Mouse (Mus musculus): ENCODE measurements around the gene Hormad2. TPM values are rescaled to one million over a fixed set of nuclear protein-coding genes. Genes with fewer than 3 reads are reported as not detected.

Hormad2 gene
- polyA plus RNA-seq, 1 experiment from 2014 or later, result 0.90 TPM

DNA sequence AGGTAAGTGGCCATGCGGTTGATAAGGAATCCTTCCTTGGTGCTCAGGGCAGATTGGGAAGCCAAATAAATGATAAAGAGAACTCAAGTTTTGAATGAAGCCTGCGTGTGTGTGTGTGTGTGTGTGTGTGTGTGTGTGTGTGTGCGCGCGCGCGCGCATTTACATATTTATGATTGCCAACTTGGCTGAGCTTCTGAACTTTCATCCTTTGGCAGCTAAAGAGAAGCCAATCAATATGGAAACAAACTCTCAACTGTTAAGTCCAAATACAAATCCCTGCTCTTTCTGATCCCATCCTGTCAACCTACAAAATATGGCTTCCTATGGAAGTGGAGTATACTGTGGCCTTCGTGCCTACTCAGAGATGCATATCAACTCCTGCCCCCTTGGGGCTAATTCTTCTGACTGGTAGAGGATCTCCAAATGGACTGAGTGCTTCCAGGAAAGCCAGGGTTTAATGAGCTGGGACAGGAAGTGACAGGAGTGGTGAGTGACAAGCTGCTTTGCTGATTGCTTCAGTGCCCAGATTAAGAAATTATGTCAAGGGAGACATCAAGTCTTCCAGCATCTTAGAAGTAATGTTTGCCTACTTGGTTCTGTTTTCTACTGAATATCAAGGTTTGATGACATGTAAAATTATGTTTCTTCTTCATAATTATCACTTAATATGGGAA, 5.4 kb upstream of the Hormad2 start:
- ATAC-seq (ENCODE audit: low read depth) (no peak), DNase-seq (no peak)
- WGBS (ENCODE audit: insufficient replicate concordance), result 79% methylated on average over 9 of the region's 9 CpGs
- Histone ChIP-seq H3K27me3 (no peaks in the 10 kb centered on the region), H3K27ac (no peak overlapping the region), H3K36me3 (no peaks in the 10 kb centered on the region), H3K4me3 (replicated peaks) (no peak overlapping the region), H3K9ac (no peak overlapping the region), H3K9me3 (replicated peaks) (no peaks in the 10 kb centered on the region), H3K4me2 (no peak overlapping the region), H3K4me1 (replicated peaks) (peaks cover 2% of the 10 kb centered on the region; the same call in 1 of the 2 replicates)

DNA sequence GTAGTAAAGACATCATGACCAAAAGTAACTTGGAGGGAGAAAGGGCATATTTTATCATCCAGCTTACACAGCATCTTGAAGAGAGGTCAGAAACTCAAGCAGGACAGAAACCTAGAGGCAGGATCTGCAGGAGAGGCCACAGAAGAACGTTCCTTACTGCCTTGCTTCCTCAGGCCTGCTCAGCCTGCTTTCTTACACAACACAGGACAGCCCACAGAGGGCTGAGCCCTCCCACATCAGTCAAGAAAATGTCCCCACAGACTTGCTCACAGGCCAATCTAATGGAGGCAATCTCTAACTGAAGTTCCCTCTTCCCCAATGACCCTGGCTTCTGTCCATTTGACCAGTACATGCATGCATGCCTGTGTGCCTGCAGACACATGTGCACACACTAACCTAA, 1.4 kb upstream of the Hormad2 start:
- Histone ChIP-seq H3K27ac (no peak overlapping the region), H3K27me3 (no peaks in the 10 kb centered on the region), H3K4me2 (no peak overlapping the region), H3K36me3 (no peaks in the 10 kb centered on the region), H3K9me3 (replicated peaks) (no peaks in the 10 kb centered on the region), H3K4me1 (replicated peaks) (peaks cover 7% of the 10 kb centered on the region), H3K4me3 (replicated peaks) (no peak overlapping the region), H3K9ac (no peak overlapping the region)
- ATAC-seq (ENCODE audit: low read depth) (no peak), DNase-seq (no peak)
- 14% methylated on average over 1 of the region's 1 CpGs for WGBS (ENCODE audit: insufficient replicate concordance)

DNA sequence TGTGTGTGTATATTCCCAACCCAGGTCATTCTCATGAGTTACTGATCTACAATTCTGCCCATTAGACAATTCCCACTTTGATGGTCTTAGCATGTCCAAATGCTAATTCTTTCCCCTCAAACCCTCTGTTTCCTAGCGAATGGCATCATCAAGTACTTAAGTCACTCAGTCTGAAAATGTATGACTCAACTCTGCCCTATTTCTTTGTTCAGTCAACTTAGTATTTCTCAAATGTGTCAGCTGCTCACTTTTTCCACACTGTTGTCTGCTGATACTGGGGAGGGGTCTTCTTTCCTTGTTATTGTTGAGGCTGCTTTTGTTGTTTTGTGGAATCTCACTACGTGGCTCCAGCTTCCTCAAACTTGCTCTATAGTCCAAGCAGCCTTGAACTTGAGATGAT, 2.7 kb downstream of the Hormad2 start:
- H3K9me3 ChIP-seq (replicated peaks), result no peaks in the 10 kb centered on the region
- no peak for ATAC-seq (ENCODE audit: low read depth)
- no peaks in the 10 kb centered on the region for H3K36me3 ChIP-seq
- no peaks in the 10 kb centered on the region for H3K27me3 ChIP-seq
- WGBS (ENCODE audit: insufficient replicate concordance), result 48% methylated on average over 2 of the region's 2 CpGs
- no peak overlapping the region for H3K4me2 ChIP-seq
- H3K4me3 ChIP-seq (replicated peaks), result no peak overlapping the region
- DNase-seq, result no peak
- H3K9ac ChIP-seq, result no peak overlapping the region
- H3K4me1 ChIP-seq (replicated peaks), result peaks cover 5% of the 10 kb centered on the region
- no peak overlapping the region for H3K27ac ChIP-seq

DNA sequence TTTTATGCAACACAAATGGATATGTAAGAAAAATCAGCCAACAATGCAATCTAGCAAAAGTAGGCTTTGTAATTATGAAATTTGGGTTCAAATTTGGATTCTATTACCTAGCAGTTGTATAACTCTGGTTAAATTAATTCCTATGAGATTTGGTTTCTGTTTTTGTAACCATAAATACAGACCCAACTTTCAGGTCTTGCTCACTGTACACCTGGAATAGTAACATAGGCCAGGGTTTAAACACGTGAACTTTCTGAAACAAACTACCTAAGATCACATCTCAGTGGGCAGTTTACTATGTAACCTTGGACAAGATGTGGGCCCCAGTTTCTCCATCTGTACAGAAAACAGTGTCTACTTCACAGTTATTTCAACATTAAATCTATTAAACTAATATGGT, 3.6 kb downstream of the Hormad2 start:
- H3K9me3 ChIP-seq (replicated peaks), result no peaks in the 10 kb centered on the region
- no peak overlapping the region for H3K4me3 ChIP-seq (replicated peaks)
- 69% methylated on average over 1 of the region's 1 CpGs for WGBS (ENCODE audit: insufficient replicate concordance)
- no peaks in the 10 kb centered on the region for H3K36me3 ChIP-seq
- H3K27me3 ChIP-seq, result no peaks in the 10 kb centered on the region
- no peak overlapping the region for H3K9ac ChIP-seq
- H3K4me1 ChIP-seq (replicated peaks), result peaks cover 5% of the 10 kb centered on the region
- DNase-seq (no peak), ATAC-seq (ENCODE audit: low read depth) (no peak)
- no peak overlapping the region for H3K4me2 ChIP-seq
- H3K27ac ChIP-seq, result no peak overlapping the region

DNA sequence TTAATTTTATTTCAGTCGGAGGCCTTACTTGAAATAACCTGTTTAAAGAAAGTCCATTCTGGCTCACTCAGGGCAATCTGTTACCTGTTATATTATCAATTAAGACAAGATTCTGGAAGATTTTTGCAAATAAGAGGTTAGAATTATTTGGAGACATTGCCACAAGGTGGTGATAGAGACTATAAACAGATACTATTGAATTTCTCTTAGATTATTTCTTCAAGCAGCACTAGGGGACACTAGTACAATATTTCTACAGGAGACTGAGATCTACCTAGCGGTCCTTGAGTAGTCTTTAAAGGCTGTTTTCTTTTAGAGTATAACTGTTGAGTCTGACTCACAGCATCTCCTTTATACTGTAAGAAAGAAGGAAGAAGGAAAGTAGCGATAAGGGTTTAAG, 4.3 kb downstream of the Hormad2 start:
- no peak for DNase-seq
- H3K4me1 ChIP-seq (replicated peaks), result peaks cover 5% of the 10 kb centered on the region
- no peak for ATAC-seq (ENCODE audit: low read depth)
- WGBS (ENCODE audit: insufficient replicate concordance), result 70% methylated on average over 3 of the region's 3 CpGs
- H3K9me3 ChIP-seq (replicated peaks), result no peaks in the 10 kb centered on the region
- no peak overlapping the region for H3K27ac ChIP-seq
- H3K9ac ChIP-seq, result no peak overlapping the region
- H3K4me2 ChIP-seq, result no peak overlapping the region
- no peaks in the 10 kb centered on the region for H3K27me3 ChIP-seq
- H3K36me3 ChIP-seq, result no peaks in the 10 kb centered on the region
- no peak overlapping the region for H3K4me3 ChIP-seq (replicated peaks)

DNA sequence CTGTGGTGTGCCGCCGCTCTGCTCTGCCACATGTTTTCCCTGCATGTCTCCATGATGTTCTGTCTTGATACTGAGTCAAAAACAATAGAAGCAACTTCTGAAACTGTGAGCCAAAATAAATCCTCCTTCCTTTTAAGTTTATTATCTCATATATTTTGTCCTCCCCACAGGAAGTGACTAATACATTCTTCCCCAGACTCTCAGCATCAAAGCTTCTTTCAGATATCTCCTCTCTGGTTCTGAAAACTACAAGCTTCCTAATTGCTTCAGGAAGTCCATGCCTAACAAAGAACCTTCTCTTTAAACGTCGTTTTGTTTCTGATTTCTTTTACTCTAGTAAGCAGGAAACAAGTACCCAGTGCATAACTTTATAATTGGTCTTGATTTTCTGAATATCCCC, 6.4 kb downstream of the Hormad2 start:
- H3K4me2 ChIP-seq, result no peak overlapping the region
- H3K27me3 ChIP-seq, result no peaks in the 10 kb centered on the region
- no peak overlapping the region for H3K4me3 ChIP-seq (replicated peaks)
- H3K4me1 ChIP-seq (replicated peaks), result no peaks in the 10 kb centered on the region
- no peaks in the 10 kb centered on the region for H3K36me3 ChIP-seq
- no peak overlapping the region for H3K27ac ChIP-seq
- DNase-seq, result no peak
- ATAC-seq (ENCODE audit: low read depth), result no peak
- H3K9me3 ChIP-seq (replicated peaks), result no peaks in the 10 kb centered on the region
- 60% methylated on average over 4 of the region's 4 CpGs for WGBS (ENCODE audit: insufficient replicate concordance)
- H3K9ac ChIP-seq, result no peak overlapping the region

DNA sequence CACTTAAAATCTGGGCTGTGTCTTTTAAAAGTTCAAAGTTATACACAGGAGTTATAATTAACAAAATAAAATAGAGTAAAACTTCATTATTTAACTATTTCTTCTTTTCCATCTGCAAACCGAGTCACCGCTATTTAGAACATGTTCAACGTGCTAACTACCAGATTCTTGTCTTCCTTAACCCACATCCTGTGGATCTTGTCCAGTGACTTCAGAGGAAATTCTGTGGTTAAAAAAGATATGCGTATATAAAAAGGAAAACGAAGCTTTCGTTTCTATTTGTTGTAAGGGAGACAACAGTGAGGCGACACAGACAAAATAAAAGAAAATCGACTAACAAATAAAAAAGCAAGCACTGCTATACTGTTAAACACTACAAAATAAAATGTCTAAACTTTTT, 17.1 kb downstream of the Hormad2 start:
- no peaks in the 10 kb centered on the region for H3K36me3 ChIP-seq
- no peak overlapping the region for H3K4me2 ChIP-seq
- no peaks in the 10 kb centered on the region for H3K27me3 ChIP-seq
- ATAC-seq (ENCODE audit: low read depth) (no peak), DNase-seq (no peak)
- 22% methylated on average over 8 of the region's 8 CpGs for WGBS (ENCODE audit: insufficient replicate concordance)
- no peak overlapping the region for H3K4me3 ChIP-seq (replicated peaks)
- peaks cover 14% of the 10 kb centered on the region for H3K4me1 ChIP-seq (replicated peaks)
- no peaks in the 10 kb centered on the region for H3K9me3 ChIP-seq (replicated peaks)
- no peak overlapping the region for H3K9ac ChIP-seq
- no peak overlapping the region for H3K27ac ChIP-seq

DNA sequence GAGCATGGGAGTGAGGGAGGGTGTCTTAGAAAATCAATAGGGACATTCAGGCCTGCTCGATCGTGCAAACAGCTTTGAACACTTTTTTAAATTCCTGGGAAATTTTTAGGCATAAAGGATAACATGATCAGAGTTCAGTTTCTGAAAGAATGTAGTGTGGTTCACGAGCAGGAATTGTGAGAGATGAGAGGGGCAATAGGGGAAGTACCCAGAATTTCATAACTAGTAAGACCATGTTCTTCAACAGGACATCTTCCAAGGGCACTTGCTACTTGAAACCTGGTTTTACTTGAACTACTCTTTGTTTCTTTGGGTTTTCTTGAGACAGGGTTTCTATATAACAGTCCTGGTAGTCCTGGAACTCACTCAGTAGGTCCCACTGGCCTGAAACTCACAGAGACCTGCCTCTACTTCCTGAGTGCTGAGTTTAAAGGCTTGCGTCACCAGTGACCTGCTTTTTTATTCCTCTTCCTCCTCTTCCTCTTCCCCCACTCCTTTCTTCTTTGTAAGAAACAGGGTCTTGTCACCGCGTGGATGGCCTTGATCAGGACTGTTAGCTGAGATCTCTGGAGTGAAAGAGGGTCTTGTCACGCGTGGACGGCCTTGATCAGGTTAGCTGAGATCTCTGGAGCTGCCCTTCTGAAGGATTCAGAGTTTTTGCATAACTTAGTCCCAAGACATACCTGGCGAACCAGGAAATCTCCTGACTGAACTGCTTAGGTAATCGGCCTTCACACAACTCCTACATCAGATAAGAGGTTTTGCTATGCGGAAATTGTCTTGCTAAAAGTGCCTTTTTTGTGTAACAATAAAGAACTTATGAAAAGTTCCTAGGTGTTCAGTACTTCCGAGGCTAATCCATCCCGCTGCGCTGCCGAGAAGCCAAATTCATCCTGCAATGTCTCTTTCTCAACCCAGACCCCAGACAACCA, 18.1 kb downstream of the Hormad2 start:
- Histone ChIP-seq H3K4me1 (replicated peaks) (peaks cover 14% of the 10 kb centered on the region), H3K27me3 (no peaks in the 10 kb centered on the region), H3K9ac (no peak overlapping the region), H3K9me3 (replicated peaks) (no peaks in the 10 kb centered on the region), H3K36me3 (no peaks in the 10 kb centered on the region), H3K4me3 (replicated peaks) (no peak overlapping the region), H3K27ac (no peak overlapping the region), H3K4me2 (no peak overlapping the region)
- ATAC-seq (ENCODE audit: low read depth) (no peak), DNase-seq (no peak)
- 60% methylated on average over 16 of the region's 16 CpGs for WGBS (ENCODE audit: insufficient replicate concordance)

DNA sequence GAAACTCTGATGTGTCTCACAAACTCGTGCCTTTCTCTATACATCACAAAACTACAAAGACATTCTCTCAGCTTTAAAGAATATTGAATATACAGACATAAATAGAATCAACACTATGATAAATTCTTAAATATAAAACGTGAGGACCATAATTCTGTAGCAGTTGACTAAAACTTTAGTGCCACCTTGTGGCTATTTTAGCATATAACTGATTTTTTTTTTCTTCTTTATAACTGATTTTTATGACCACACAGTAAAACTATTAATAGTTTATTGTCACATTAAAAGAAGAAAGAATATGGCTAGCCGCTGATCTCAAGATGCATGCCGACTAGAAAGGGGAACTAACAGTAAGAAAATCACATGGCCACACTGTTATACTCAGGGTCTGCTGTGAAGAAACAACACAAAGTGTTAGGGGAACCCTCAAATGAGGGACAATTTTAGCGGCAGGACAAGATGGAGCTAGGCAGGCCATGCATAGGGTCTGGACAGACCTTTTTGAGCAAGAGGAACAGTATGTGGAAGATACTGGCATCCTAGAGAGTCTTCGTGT, 18.9 kb downstream of the Hormad2 start:
- no peak overlapping the region for H3K4me2 ChIP-seq
- no peak overlapping the region for H3K9ac ChIP-seq
- DNase-seq (no peak), ATAC-seq (ENCODE audit: low read depth) (no peak)
- H3K4me3 ChIP-seq (replicated peaks), result no peak overlapping the region
- H3K4me1 ChIP-seq (replicated peaks), result peaks cover 14% of the 10 kb centered on the region
- 21% methylated on average over 6 of the region's 6 CpGs for WGBS (ENCODE audit: insufficient replicate concordance)
- H3K27me3 ChIP-seq, result no peaks in the 10 kb centered on the region
- no peaks in the 10 kb centered on the region for H3K36me3 ChIP-seq
- no peaks in the 10 kb centered on the region for H3K9me3 ChIP-seq (replicated peaks)
- H3K27ac ChIP-seq, result no peak overlapping the region

DNA sequence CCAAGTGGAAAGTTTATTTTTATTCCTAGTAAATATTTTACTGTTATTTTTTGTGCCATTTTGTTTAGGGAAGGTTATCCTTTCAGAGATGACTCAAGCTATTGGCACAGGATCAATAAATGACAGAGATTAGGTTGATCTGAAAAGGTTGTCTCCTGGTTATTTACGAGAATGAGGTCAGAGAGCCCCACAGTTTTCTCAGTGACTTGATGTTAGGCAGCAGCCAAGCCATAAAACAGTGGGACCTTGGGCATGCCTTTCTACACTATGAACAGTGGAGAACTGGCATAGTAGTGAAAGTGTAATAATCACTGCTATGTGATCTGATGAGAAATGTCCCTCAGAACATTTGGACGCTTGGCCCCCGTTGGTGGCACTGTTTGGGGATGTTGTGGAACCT, 22.9 kb downstream of the Hormad2 start:
- Histone ChIP-seq H3K4me3 (replicated peaks) (no peak overlapping the region), H3K9me3 (replicated peaks) (no peaks in the 10 kb centered on the region), H3K27me3 (no peaks in the 10 kb centered on the region), H3K4me1 (replicated peaks) (peaks cover 9% of the 10 kb centered on the region; the same call in 1 of the 2 replicates), H3K4me2 (no peak overlapping the region), H3K27ac (no peak overlapping the region), H3K36me3 (no peaks in the 10 kb centered on the region), H3K9ac (no peak overlapping the region)
- no peak for ATAC-seq (ENCODE audit: low read depth)
- DNase-seq, result no peak
- WGBS (ENCODE audit: insufficient replicate concordance), result 53% methylated on average over 3 of the region's 3 CpGs

DNA sequence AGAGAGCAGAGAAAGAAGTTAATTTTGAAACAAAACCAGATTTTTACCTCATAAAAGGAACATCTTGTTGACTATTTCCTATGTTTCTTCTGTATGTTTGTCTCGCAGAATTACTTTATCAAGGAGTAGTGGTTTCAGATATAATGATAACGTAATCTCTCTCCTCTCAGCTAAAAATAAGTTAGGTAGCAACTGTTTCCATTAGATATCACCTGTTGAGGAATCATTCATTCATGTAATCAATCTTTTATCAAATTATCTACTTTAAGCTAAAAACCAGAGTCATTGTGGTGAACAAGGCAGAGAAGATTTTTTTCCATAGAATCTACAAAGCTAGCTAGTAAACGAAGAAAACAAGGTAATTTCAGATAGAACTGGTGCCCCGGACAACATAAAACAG, 28.6 kb downstream of the Hormad2 start:
- ATAC-seq (ENCODE audit: low read depth), result no peak
- no peaks in the 10 kb centered on the region for H3K27me3 ChIP-seq
- no peak overlapping the region for H3K9ac ChIP-seq
- no peak for DNase-seq
- no peaks in the 10 kb centered on the region for H3K36me3 ChIP-seq
- 63% methylated on average over 4 of the region's 4 CpGs for WGBS (ENCODE audit: insufficient replicate concordance)
- H3K9me3 ChIP-seq (replicated peaks), result no peaks in the 10 kb centered on the region
- no peak overlapping the region for H3K4me2 ChIP-seq
- H3K4me3 ChIP-seq (replicated peaks), result no peak overlapping the region
- no peak overlapping the region for H3K27ac ChIP-seq
- no peaks in the 10 kb centered on the region for H3K4me1 ChIP-seq (replicated peaks)
